Mouse (Mus musculus) midbrain, postnatal 0 days (tissue): ENCODE data around the gene Suds3. TPM values are rescaled to one million over a fixed set of nuclear protein-coding genes. Genes with fewer than 3 reads are reported as not detected.

ENCODE experiments used
- ATAC-seq: fragments of 200-750 bp; cut with Nextera tagmentation; 2 replicates; pipeline ENCODE4 v1.8.0; 2017; ENCODE audit warnings: moderate number of reproducible peaks, mild to moderate bottlenecking, moderate TSS enrichment, moderate library complexity; ENCODE audit not compliant: low FRiP score
- DNase-seq: peaks from one replicate; pipeline ENCODE4 v3.0.0-alpha.2; 2015; ENCODE audit warnings: low spot score
- H3K27ac ChIP-seq: fragments of 300-500 bp; sonication (generic); 2 replicates; pipeline ENCODE4 v1.5.1; 2014; ENCODE audit warnings: low read depth, mild to moderate bottlenecking, low read length, mixed read lengths
- H3K27me3 ChIP-seq: fragments of 300-500 bp; sonication (generic); 2 replicates; pipeline ENCODE4 v1.6.1; 2014; ENCODE audit warnings: low read length, control low read depth, mixed read lengths; ENCODE audit not compliant: insufficient read depth
- H3K36me3 ChIP-seq: fragments of 300-500 bp; sonication (generic); 2 replicates; pipeline ENCODE4 v1.6.1; 2014; ENCODE audit warnings: low read length, control low read depth, mixed read lengths; ENCODE audit not compliant: insufficient read depth
- H3K4me1 ChIP-seq: fragments of 300-500 bp; sonication (generic); 2 replicates; pipeline ENCODE4 v1.6.1; 2014; ENCODE audit warnings: mild to moderate bottlenecking, control low read depth, antibody characterized with exemption, low read length, mixed read lengths; ENCODE audit not compliant: insufficient read depth
- H3K4me2 ChIP-seq: fragments of 300-500 bp; sonication (generic); 2 replicates; pipeline ENCODE4 v1.6.1; 2014; ENCODE audit warnings: low read depth, mild to moderate bottlenecking, low read length, mixed read lengths; ENCODE audit not compliant: poor library complexity, severe bottlenecking
- H3K4me3 ChIP-seq: fragments of 300-500 bp; sonication (generic); 2 replicates; pipeline ENCODE4 v1.5.1; 2014; ENCODE audit warnings: low read depth, mild to moderate bottlenecking, low read length, moderate library complexity
- H3K9ac ChIP-seq: fragments of 300-500 bp; sonication (generic); replicated peaks from 2 replicates; pipeline ENCODE4 v1.6.1; 2014; ENCODE audit warnings: mild to moderate bottlenecking, low read length, moderate library complexity, mixed read lengths; ENCODE audit not compliant: poor library complexity, severe bottlenecking
- H3K9me3 ChIP-seq: fragments of 300-500 bp; sonication (generic); 2 replicates; pipeline ENCODE4 v1.6.1; 2016; ENCODE audit warnings: low read length, control low read depth
- CTCF ChIP-seq: IDR thresholded peaks from 2 replicates; pipeline ENCODE4 v1.5.1; 2016; ENCODE audit warnings: antibody characterized with exemption, mild to moderate bottlenecking
- WGBS: fragments of 180-500 bp; shearing (Covaris S2); extraction: QIAGEN DNeasy Blood & Tissue Kit; methylation state at CpG from one replicate; pipeline ENCODE4 v1.1.7; 2014; 5-methylcytosine and 5-hydroxymethylcytosine counted together
- polyA plus RNA-seq: library from polyadenylated mRNA; unstranded; fragments of >200 nt; fragmentation: Nextera tagmentation; extraction: Ambion mirVana; gene quantifications from 2 replicates; pipeline ENCODE4 v1.2.1, GENCODE M21; 2015
- total RNA-seq: library from RNA; depleted of rRNA; stranded (reverse); fragments of >200 nt; gene quantifications from 2 replicates; pipeline ENCODE4 v1.2.3, GENCODE M21; 2014

Suds3 gene
- total and polyA plus RNA-seq, 2 experiments from 2014 or later, result 70.9 to 95.0 TPM

GRCm38 (mm10) chr5:117159326-117159725, 43.4 kb upstream of the Suds3 start:
- Histone ChIP-seq H3K27ac (no peak overlapping the region), H3K27me3 (no peaks in the 10 kb centered on the region), H3K36me3 (no peaks in the 10 kb centered on the region), H3K4me2 (no peak overlapping the region), H3K9me3 (no peaks in the 10 kb centered on the region), H3K9ac (no peak overlapping the region), H3K4me1 (no peaks in the 10 kb centered on the region), H3K4me3 (no peak overlapping the region)
- WGBS, result 70% methylated on average over 8 of the region's 8 CpGs
- TF ChIP-seq CTCF, result no peak
- ATAC-seq (no peak), DNase-seq (no peak)

- Histone ChIP-seq H3K36me3 (no peaks in the 10 kb centered on the region), H3K9ac (no peak overlapping the region), H3K27ac (no peak overlapping the region), H3K27me3 (no peaks in the 10 kb centered on the region), H3K4me3 (no peak overlapping the region), H3K4me1 (no peaks in the 10 kb centered on the region), H3K9me3 (no peaks in the 10 kb centered on the region), H3K4me2 (no peak overlapping the region)
- TF ChIP-seq CTCF, result no peak
- whole genome bisulfite sequencing, result 81% methylated on average over 7 of the region's 7 CpGs
- DNase-seq (no peak), ATAC-seq (no peak)
Measured at GRCm38 (mm10) chr5:117158335-117159018, 42.6 kb upstream of the Suds3 start.

- WGBS, result 76% methylated on average over 15 of the region's 15 CpGs
- H3K4me2 ChIP-seq, result no peak overlapping the region
- no peak for TF ChIP-seq CTCF
- H3K4me1 ChIP-seq, result no peaks in the 10 kb centered on the region
- DNase-seq (peak; percentile 46), ATAC-seq (no peak)
- H3K27me3 ChIP-seq, result no peaks in the 10 kb centered on the region
- H3K27ac ChIP-seq, result no peak overlapping the region
- H3K36me3 ChIP-seq, result no peaks in the 10 kb centered on the region
- no peak overlapping the region for H3K9ac ChIP-seq
- H3K4me3 ChIP-seq, result no peak overlapping the region
- no peaks in the 10 kb centered on the region for H3K9me3 ChIP-seq
Measured at GRCm38 (mm10) chr5:117153527-117154091, 37.7 kb upstream of the Suds3 start.

DNA sequence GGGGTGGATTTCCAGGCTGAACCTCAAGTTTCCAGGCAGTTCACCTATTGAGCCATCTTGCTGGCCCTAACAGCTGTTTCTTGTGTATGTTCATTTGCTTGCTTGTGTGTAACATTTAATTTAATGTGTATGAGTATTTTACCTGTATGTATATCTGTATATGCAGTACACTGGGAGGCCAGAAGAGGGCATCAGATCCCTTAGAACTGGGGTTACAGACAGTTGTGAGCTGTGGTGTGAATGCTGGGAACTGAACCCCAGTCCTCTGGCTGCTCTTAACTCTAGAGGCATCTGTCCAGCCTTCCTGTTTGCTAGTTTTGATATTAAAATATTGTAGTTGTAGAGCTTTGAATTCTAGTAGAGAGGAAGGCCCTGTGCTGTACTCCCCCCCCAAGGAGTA, 37.0 kb upstream of the Suds3 start:
- Histone ChIP-seq H3K4me3 (no peak overlapping the region), H3K9me3 (no peaks in the 10 kb centered on the region), H3K4me1 (no peaks in the 10 kb centered on the region), H3K27me3 (no peaks in the 10 kb centered on the region), H3K9ac (no peak overlapping the region), H3K36me3 (no peaks in the 10 kb centered on the region), H3K27ac (no peak overlapping the region), H3K4me2 (no peak overlapping the region)
- peak; percentile 31 for TF ChIP-seq CTCF
- no peak for DNase-seq
- ATAC-seq, result no peak

- Histone ChIP-seq H3K4me2 (no peak overlapping the region), H3K27ac (no peak overlapping the region), H3K27me3 (no peaks in the 10 kb centered on the region), H3K4me3 (no peak overlapping the region), H3K9ac (no peak overlapping the region), H3K9me3 (no peaks in the 10 kb centered on the region), H3K36me3 (no peaks in the 10 kb centered on the region), H3K4me1 (no peaks in the 10 kb centered on the region)
- TF ChIP-seq CTCF, result no peak
- DNase-seq (no peak), ATAC-seq (no peak)
- 85% methylated on average over 5 of the region's 5 CpGs for WGBS
Measured at GRCm38 (mm10) chr5:117150068-117150467, 34.2 kb upstream of the Suds3 start.

- no peak for ATAC-seq
- Histone ChIP-seq H3K4me2 (no peak overlapping the region), H3K27me3 (no peaks in the 10 kb centered on the region), H3K4me1 (no peaks in the 10 kb centered on the region), H3K9ac (no peak overlapping the region), H3K36me3 (no peaks in the 10 kb centered on the region), H3K27ac (no peak overlapping the region), H3K9me3 (no peaks in the 10 kb centered on the region), H3K4me3 (no peak overlapping the region)
- TF ChIP-seq CTCF, result no peak
- WGBS, result 85% methylated on average over 16 of the region's 16 CpGs
- no peak for DNase-seq
Measured at GRCm38 (mm10) chr5:117149054-117149942, 33.4 kb upstream of the Suds3 start.
